Mouse (Mus musculus): ENCODE data around the gene Phf3. TPM values are rescaled to one million over a fixed set of nuclear protein-coding genes. Genes with fewer than 3 reads are reported as not detected.
"Not testable (repeated sequence)": the region's sequence is repeated elsewhere in the genome, so short reads cannot be mapped to it uniquely, and the experiment has no call there.

Phf3 gene
- total RNA-seq, 4 experiments from 2014 or later = 83.0 to 97.8 (median 87.2) TPM

- no peak for DNase-seq (ENCODE audit: low spot score in 2 of 2)
Observed at GRCm38 (mm10) chr1:30772851-30773250, 100.9 kb downstream of the Phf3 start.

GRCm38 (mm10) chr1:30771772-30772171 lies 101.9 kb downstream of the Phf3 start:
- DNase-seq (ENCODE audit: low spot score in 2 of 2) = no peak

GRCm38 (mm10) chr1:30770599-30770998 lies 103.1 kb downstream of the Phf3 start:
- DNase-seq (ENCODE audit: low spot score in 2 of 2) = not testable (repeated sequence)

- DNase-seq (ENCODE audit: low spot score in 2 of 2) = no peak
Observed at GRCm38 (mm10) chr1:30756794-30757193, 116.9 kb downstream of the Phf3 start.

DNA sequence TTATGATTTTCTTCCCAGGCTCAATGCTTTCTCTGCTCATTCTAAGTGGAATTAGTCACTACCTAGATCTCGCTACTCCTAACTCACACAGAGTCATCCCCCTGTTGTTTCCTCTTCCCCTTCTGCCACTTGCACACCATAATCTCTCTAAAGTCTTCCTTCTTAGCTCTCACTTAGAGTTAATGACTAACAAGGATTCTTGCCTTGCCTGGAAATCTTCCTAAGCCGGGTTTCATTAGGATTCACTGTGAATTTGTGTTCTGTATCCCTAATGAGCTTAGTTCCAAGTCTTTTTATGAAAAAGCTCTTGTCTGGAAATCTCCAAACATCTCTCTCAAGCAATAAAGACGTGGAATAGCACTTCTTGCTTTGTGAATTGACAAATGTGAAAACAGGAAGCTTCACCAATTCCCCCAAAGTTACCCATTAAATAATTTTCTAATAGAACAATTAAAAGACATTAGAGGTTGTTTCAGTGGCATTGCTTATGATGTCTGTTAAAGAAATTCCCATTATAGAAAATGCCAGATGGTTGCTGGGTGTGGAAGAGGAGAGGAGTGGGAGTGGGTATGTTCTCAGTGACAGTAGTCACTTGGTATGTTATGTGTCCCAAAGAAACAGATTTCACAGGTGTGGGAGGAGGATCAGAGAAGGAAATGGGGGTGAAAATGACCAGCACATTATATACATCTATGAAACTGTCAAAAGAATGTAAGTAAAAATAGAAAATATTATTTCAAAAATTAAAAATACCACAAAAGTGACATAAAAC lies 118.1 kb downstream of the Phf3 start:
- DNase-seq (ENCODE audit: low spot score in 2 of 2) = no peak

Other genes starting within 250 kb of the Phf3 start
- not detected for gene AC153137.1, start 104.0 kb upstream of the Phf3 start, total RNA-seq (2022)